Mouse (Mus musculus) neural tube, postnatal 0 days (tissue): ENCODE measurements around the gene Mgat4e. TPM values are rescaled to one million over a fixed set of nuclear protein-coding genes. Genes with fewer than 3 reads are reported as not detected.

ENCODE experiments used
- polyA plus RNA-seq: library from polyadenylated mRNA; unstranded; fragments of >200 nt; fragmentation: Nextera tagmentation; extraction: Ambion mirVana; gene quantifications from 2 replicates; pipeline ENCODE4 v1.2.1, GENCODE M21; 2015

Mgat4e gene
- polyA plus RNA-seq: not detected in 2 replicates

GRCm38 (mm10) chr1:134549632-134550132, at the start of gene Mgat4e:
TSS of gene Mgat4e (minus strand) at chr1:134549682.

GRCm38 (mm10) chr1:134559976-134560375, 10.5 kb upstream of the Mgat4e start, which contains the start of gene Kdm5b:
TSS of gene Kdm5b (plus strand) at chr1:134560171.

GRCm38 (mm10) chr1:134494428-134495215, 54.9 kb downstream of the Mgat4e start, which contains the start of gene Rabif:
TSS of gene Rabif (plus strand) at chr1:134494648.

Other genes with a start within 250 kb of the Mgat4e start
- gene Ppfia4, start 216.8 kb downstream of the Mgat4e start, polyA plus RNA-seq: 31.5 and 40.2 TPM in 2 replicates
- gene Tmem183a, start 187.7 kb downstream of the Mgat4e start, polyA plus RNA-seq: 77.4 and 78.9 TPM in 2 replicates
- gene 4933406M09Rik, start 163.7 kb downstream of the Mgat4e start, polyA plus RNA-seq: not detected in 2 replicates
- 11.5 and 11.9 TPM in 2 replicates for gene Cyb5r1, start 144.1 kb downstream of the Mgat4e start, polyA plus RNA-seq
- gene Adipor1, start 134.3 kb downstream of the Mgat4e start, polyA plus RNA-seq: 87.6 and 88.1 TPM in 2 replicates
- gene Klhl12, start 94.2 kb downstream of the Mgat4e start, polyA plus RNA-seq: 32.1 and 33.4 TPM in 2 replicates
- gene Rabif, start 55.0 kb downstream of the Mgat4e start, polyA plus RNA-seq: 66.1 and 67.5 TPM in 2 replicates
- 39.9 and 40.4 TPM in 2 replicates for gene Kdm5b, start 10.5 kb upstream of the Mgat4e start, polyA plus RNA-seq
- gene Syt2, start 97.0 kb upstream of the Mgat4e start, polyA plus RNA-seq: 43.2 and 43.8 TPM in 2 replicates